Mouse (Mus musculus) heart, embryonic 10.5 days (tissue): ENCODE results near the gene Elf3. TPM values are rescaled to one million over a fixed set of nuclear protein-coding genes. Genes with fewer than 3 reads are reported as not detected.
"Not testable (repeated sequence)": the region's sequence is repeated elsewhere in the genome, so short reads cannot be mapped to it uniquely, and the experiment has no call there.

ENCODE experiments used
- DNase-seq: peaks from one replicate; pipeline ENCODE4 v3.0.0-alpha.2; 2017; ENCODE audit warnings: low spot score
- H3K27ac ChIP-seq: fragments of 300-500 bp; sonication (generic); 2 replicates; pipeline ENCODE4 v1.5.1; 2016; ENCODE audit warnings: mild to moderate bottlenecking
- H3K27me3 ChIP-seq: fragments of 300-500 bp; sonication (generic); 2 replicates; pipeline ENCODE4 v1.6.1; 2016; ENCODE audit warnings: mild to moderate bottlenecking; ENCODE audit not compliant: poor library complexity, insufficient read depth, severe bottlenecking
- H3K36me3 ChIP-seq: fragments of 300-500 bp; sonication (generic); 2 replicates; pipeline ENCODE4 v1.6.1; 2016; ENCODE audit warnings: mild to moderate bottlenecking, moderate library complexity
- H3K4me1 ChIP-seq: fragments of 300-500 bp; sonication (generic); 2 replicates; pipeline ENCODE4 v1.6.1; 2016; ENCODE audit warnings: mild to moderate bottlenecking
- H3K4me3 ChIP-seq: fragments of 300-500 bp; sonication (generic); 2 replicates; pipeline ENCODE4 v1.5.1; 2016; ENCODE audit warnings: mild to moderate bottlenecking, moderate library complexity
- H3K9me3 ChIP-seq: fragments of 300-500 bp; sonication (generic); 2 replicates; pipeline ENCODE4 v1.6.1; 2016; ENCODE audit warnings: mild to moderate bottlenecking, moderate library complexity
- WGBS: fragments of 180-500 bp; shearing (Covaris S2); methylation state at CpG from one replicate; pipeline ENCODE4 v1.1.7; 2016; 5-methylcytosine and 5-hydroxymethylcytosine counted together
- polyA plus RNA-seq: library from polyadenylated mRNA; unstranded; fragments of >200 nt; fragmentation: Nextera tagmentation; extraction: Ambion mirVana; gene quantifications from 2 replicates; pipeline ENCODE4 v1.2.1, GENCODE M21; 2016

The Elf3 gene
- polyA plus RNA-seq, 1 experiment from 2014 or later = 2.8 TPM

GRCm38 (mm10) chr1:135231878-135232277, 26.5 kb downstream of the Elf3 start:
- WGBS = 59% methylated on average over 20 of the region's 20 CpGs
- not testable (repeated sequence) for H3K27ac ChIP-seq, H3K4me1 ChIP-seq, H3K36me3 ChIP-seq, DNase-seq, H3K4me3 ChIP-seq, H3K9me3 ChIP-seq
- H3K27me3 ChIP-seq = peaks cover 20% of the 10 kb centered on the region; the same call in 1 of the 2 replicates

- WGBS = 86% methylated on average over 13 of the region's 13 CpGs
- H3K4me1 ChIP-seq = 0 out of 2 replicates have a peak, but pooled peaks cover 2% of the 10 kb centered on the region
- no peak for DNase-seq
Observed at GRCm38 (mm10) chr1:135227339-135227950, 30.9 kb downstream of the Elf3 start.

GRCm38 (mm10) chr1:135224981-135225604, 33.3 kb downstream of the Elf3 start:
- H3K4me3 ChIP-seq = no peak overlapping the region
- no peaks in the 10 kb centered on the region for H3K9me3 ChIP-seq
- 52% methylated on average over 6 of the region's 6 CpGs for WGBS
- H3K27ac ChIP-seq = no peak overlapping the region
- no peaks in the 10 kb centered on the region for H3K36me3 ChIP-seq
- H3K4me1 ChIP-seq = 0 out of 2 replicates have a peak, but pooled peaks cover 2% of the 10 kb centered on the region
- DNase-seq = no peak
- H3K27me3 ChIP-seq = peaks cover 30% of the 10 kb centered on the region

More at GRCm38 (mm10) chr1:135227339-135227950, 30.9 kb downstream of the Elf3 start:
- Histone ChIP-seq H3K9me3 (no peaks in the 10 kb centered on the region), H3K27me3 (peaks cover 30% of the 10 kb centered on the region), H3K36me3 (no peaks in the 10 kb centered on the region), H3K4me3 (no peak overlapping the region), H3K27ac (no peak overlapping the region)

DNA sequence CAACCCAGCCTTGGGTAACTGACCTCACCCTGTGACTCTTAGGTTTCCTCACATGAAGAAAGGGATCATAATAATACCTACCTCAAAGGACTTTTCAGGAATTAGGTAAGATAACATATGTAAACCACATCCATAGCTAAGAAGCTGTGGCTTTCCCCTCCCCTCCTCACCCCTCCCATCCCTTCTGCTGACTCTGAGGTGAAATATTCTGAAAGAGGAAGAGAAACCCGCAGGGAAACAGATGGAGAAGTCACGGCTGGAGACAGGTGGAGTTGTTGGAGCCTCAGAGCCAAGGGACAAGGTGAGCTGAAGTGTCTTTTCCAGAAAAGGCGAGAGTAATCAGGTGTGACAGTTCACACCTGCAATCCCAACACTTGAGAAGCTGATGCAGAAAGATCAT, 34.2 kb downstream of the Elf3 start:
- Histone ChIP-seq H3K36me3 (no peaks in the 10 kb centered on the region), H3K27me3 (peaks cover 30% of the 10 kb centered on the region), H3K4me3 (no peak overlapping the region), H3K27ac (no peak overlapping the region), H3K9me3 (no peaks in the 10 kb centered on the region), H3K4me1 (0 out of 2 replicates have a peak, but pooled peaks cover 2% of the 10 kb centered on the region)
- 72% methylated on average over 3 of the region's 3 CpGs for WGBS
- DNase-seq = no peak

DNA sequence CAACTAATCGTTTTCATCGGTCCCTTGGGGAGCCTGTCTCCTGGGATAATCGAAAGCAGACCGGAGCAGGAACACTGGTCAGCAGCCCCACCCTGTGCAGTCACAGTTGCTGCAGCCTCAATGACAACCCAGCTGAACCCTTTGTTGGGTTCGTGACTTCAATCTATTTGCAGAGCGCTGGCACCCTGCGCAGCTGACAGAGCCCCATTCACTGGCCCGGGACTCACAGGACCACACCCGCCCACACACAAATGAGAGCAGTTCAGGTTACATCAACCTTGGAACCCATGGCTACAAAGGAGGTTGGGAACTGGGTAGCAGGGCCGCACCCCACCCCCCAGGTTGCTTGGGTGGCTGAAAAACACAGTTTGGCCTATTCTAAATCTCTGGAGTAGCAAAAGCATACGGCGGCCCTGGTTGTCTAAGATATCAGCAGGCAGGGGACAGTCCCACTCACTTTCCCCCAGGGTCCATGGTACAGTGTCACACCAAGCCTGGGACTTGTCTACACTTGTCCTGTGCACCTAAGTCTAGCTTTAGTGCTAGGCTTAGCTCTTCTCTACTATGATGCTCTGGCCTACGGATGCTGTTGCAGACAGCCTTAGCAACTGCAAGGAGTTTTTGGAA, 40.6 kb downstream of the Elf3 start:
- H3K9me3 ChIP-seq = no peaks in the 10 kb centered on the region
- DNase-seq = no peak
- H3K27ac ChIP-seq = no peak overlapping the region
- no peaks in the 10 kb centered on the region for H3K27me3 ChIP-seq
- 62% methylated on average over 13 of the region's 13 CpGs for WGBS
- no peak overlapping the region for H3K4me3 ChIP-seq
- peaks cover 4% of the 10 kb centered on the region; the same call in 1 of the 2 replicates for H3K4me1 ChIP-seq
- H3K36me3 ChIP-seq = no peaks in the 10 kb centered on the region

GRCm38 (mm10) chr1:135213772-135214640, 44.4 kb downstream of the Elf3 start:
- Histone ChIP-seq H3K4me3 (no peak overlapping the region), H3K27me3 (peaks cover 8% of the 10 kb centered on the region; the same call in 1 of the 2 replicates), H3K36me3 (no peaks in the 10 kb centered on the region), H3K4me1 (peaks cover 4% of the 10 kb centered on the region; the same call in 1 of the 2 replicates), H3K9me3 (no peaks in the 10 kb centered on the region), H3K27ac (no peak overlapping the region)
- 80% methylated on average over 9 of the region's 9 CpGs for WGBS
- no peak for DNase-seq

DNA sequence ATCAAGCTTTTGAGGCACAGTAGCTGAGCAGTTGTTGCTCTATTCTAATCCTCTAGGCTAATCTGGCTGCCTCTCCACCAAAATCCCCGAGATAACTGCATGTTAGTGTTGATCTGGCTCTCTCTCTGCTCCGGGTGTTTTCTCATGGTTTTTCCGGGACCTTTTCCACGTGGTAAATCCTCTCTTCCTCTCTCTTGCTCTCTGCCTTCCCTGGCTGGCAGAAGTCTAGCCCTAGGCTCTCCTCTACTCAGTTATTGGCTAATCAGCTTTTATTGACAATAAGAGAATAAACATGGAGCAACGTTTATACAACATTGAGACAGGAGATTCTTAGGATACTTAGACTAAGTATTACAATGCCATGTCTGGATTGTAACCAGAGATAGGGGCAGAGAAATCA, 47.9 kb downstream of the Elf3 start:
- Histone ChIP-seq H3K27ac (no peak overlapping the region), H3K4me3 (no peak overlapping the region), H3K9me3 (no peaks in the 10 kb centered on the region), H3K27me3 (peaks cover 34% of the 10 kb centered on the region), H3K36me3 (no peaks in the 10 kb centered on the region), H3K4me1 (peaks cover 3% of the 10 kb centered on the region)
- no peak for DNase-seq
- 49% methylated on average over 5 of the region's 5 CpGs for whole genome bisulfite sequencing

GRCm38 (mm10) chr1:135208716-135209115, 49.7 kb downstream of the Elf3 start:
- H3K36me3 ChIP-seq = no peaks in the 10 kb centered on the region
- DNase-seq = no peak
- no peak overlapping the region for H3K27ac ChIP-seq
- H3K4me3 ChIP-seq = no peak overlapping the region
- H3K27me3 ChIP-seq = peaks cover 34% of the 10 kb centered on the region
- WGBS = 74% methylated on average over 9 of the region's 9 CpGs
- H3K4me1 ChIP-seq = peaks cover 18% of the 10 kb centered on the region
- H3K9me3 ChIP-seq = no peaks in the 10 kb centered on the region

DNA sequence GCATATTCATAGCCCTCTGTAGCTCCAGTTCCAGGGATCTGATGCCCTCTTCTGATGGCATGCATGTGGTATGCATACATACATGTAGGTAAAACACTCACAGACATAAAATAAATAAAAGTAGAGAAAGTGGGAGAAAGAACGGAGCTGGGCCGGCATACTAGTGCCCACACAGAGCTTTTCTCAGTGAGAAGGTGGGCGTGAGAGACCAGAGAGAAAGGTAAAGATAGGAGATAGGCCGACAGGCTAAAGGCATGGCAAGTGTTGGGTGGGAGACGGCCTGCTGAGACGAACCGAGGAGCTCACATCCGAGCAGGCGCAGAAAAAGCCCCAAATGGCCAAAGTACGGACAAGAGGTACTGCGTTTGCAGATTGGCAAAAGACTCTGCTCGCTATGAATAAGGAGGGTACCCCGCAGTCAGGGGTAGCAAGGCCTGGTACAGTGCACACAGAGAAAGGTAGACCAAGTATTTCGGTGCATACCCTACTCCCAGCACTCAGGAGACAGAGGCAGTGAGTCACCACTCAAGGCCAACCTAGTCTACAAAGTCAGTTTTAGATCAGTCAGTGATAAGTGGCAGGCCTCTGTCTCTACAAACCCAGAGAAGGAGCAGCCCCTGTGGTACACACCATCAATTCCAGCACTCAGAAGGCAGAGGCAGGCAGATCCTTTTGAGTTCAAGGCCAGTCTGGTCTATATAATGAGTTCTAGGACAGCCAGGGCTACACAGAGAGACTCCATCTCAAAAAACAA, 51.6 kb downstream of the Elf3 start:
- 81% methylated on average over 14 of the region's 14 CpGs for WGBS
- H3K4me1 ChIP-seq = peaks cover 18% of the 10 kb centered on the region
- H3K4me3 ChIP-seq = no peak overlapping the region
- H3K27me3 ChIP-seq = peaks cover 49% of the 10 kb centered on the region
- H3K9me3 ChIP-seq = no peaks in the 10 kb centered on the region
- H3K27ac ChIP-seq = no peak overlapping the region
- H3K36me3 ChIP-seq = no peaks in the 10 kb centered on the region
- no peak for DNase-seq

DNA sequence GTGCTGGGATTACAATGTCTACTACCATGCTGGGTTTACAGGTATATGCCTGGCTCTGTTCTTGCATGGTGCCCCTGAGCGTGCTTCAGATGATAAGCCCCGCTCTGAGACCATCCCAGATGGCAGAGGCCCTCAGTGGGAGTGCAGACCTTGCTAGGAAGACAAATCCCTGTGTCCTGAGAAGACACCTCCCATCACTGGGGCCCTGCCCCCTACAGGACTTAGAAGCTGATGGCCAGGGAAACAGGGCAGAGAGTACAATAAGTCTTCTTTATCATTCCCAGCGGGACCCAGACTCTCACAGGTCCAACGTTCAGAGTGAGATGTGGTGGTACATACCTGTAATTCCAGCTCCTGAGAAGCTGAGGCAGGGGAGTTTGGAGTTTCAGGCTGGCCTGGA, 53.1 kb downstream of the Elf3 start:
- Histone ChIP-seq H3K9me3 (no peaks in the 10 kb centered on the region), H3K27ac (peak overlapping the region; percentile 53; the same call in 1 of the 2 replicates), H3K36me3 (no peaks in the 10 kb centered on the region), H3K27me3 (peaks cover 62% of the 10 kb centered on the region), H3K4me1 (peaks cover 18% of the 10 kb centered on the region), H3K4me3 (no peak overlapping the region)
- WGBS = 24% methylated on average over 4 of the region's 4 CpGs
- no peak for DNase-seq

DNA sequence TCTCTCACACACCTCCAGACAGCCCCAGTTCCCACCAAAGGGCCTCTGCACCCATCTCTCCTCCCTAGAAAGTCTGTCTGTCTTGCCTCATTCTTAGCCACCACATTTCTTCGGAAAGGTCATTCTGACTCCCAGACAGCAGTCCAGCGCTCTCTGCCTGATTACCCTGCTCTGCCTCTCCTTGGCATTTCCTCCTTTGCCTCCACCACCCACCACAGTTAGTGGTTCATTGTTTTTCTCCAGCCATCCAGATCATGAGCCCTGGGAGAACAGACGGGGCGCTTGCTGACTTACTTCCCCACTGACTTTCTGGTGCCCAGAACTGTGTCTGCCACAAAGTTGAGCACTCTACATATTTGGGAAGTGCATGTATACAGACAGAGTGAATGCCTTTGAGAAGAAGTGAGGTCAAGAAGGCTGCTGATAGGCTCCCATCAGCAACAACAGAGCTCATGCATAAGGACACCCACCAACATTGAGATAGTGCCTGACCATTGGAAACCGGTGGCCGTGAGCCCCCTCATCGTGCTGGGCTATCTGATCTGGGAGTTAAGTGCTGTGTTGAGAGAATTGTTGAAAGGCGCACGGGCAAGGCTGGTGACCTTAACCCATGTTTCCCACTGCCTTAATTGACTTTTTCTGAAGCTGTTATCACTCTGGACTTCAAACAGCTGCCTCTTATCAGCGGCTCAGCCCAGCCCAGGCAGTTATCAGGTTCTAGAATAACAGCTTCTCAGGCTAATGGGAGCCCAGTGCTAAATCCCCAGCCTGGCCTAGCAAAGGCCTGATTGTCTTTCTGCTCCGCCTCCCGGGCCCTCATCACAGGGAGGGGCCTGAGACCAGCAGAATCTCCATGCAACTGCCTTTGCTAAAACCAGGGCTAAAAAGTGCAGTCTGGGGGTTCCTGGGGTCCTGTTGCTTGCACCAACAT, 53.9 kb downstream of the Elf3 start:
- Histone ChIP-seq H3K27me3 (peaks cover 65% of the 10 kb centered on the region), H3K4me1 (peaks cover 21% of the 10 kb centered on the region), H3K4me3 (no peak overlapping the region; the same call in 1 of the 2 replicates), H3K9me3 (no peaks in the 10 kb centered on the region), H3K36me3 (no peaks in the 10 kb centered on the region), H3K27ac (peak overlapping the region; percentile 53)
- peak; percentile 86 for DNase-seq
- 8% methylated on average over 12 of the region's 12 CpGs for WGBS
